Mouse (Mus musculus) spleen, postnatal 0 days (tissue): Measurements from ENCODE around the gene Gpx8. TPM values are rescaled to one million over a fixed set of nuclear protein-coding genes. Genes with fewer than 3 reads are reported as not detected.

Experiments
- microRNA counts: library from miRNA; unstranded; fragments of <30 nt; microRNA quantifications from one replicate; lab custom pipeline; 2015
- polyA plus RNA-seq: library from polyadenylated mRNA; unstranded; fragments of >200 nt; fragmentation: Nextera tagmentation; extraction: Ambion mirVana; gene quantifications from 2 replicates; pipeline ENCODE4 v1.2.1, GENCODE M21; 2015

Gene Gpx8
- 30.9 and 34.9 TPM in 2 replicates for polyA plus RNA-seq

DNA sequence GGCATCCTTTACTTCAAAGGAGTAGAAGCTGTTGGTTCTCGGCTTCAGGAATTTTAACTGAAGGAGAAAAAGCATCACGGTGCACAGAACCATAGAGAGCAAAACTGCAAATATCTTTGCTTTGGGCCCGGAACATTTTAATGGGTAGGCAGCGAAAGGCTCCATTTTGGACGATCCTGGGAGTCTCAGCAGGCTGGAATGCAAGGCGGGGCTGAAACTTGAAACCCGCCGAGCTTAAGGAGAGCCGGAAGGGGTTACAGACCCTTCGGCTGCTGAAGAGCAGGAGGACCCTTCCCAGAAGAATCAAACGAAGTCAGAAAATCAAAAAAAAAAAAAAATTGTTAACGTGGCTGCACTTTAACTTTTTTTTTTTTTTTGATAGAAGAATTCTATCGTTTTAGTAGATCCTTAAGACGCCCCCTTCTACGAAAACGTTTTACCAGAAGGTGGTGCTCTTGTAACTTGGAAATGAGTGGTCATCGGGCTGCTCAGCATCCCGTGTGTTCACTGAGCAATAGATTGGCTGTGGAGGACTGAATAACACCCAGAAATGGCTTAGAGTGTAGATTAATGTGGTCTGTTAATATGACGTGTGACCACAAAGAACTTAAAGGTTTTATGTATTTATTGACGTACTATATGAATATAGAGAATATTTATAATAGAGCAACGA, at the start of gene Gpx8:
TSS of gene Gpx8 (minus strand) at position 200 of the 673 bp plus-strand sequence.

DNA sequence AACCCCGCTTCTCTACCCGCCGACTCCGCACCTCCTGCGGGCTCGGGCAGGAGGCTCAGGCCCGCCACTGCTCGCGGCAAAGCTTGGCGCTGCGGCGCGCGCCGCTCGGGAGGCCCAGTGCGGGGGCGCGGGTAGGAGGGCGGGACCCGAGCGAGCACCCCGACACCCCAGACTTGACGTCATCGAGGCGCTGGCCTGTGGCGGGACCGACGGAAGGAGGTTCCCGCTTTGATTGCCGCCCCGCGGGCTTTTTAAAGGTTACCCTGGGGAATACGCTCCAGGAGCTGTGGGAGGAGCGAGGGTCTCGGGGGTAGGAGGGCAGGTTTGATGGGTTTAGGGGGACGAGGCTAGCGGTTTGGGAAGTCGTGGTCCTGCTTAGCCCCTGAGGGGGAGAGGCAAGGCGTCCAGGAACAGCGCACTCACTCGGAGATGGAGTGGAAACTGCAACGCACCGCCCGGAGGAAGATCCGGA, 11.2 kb downstream of the Gpx8 start, which contains the start of gene Cdc20b:
TSS of gene Cdc20b (plus strand) at position 162 of the 472 bp plus-strand sequence.

DNA sequence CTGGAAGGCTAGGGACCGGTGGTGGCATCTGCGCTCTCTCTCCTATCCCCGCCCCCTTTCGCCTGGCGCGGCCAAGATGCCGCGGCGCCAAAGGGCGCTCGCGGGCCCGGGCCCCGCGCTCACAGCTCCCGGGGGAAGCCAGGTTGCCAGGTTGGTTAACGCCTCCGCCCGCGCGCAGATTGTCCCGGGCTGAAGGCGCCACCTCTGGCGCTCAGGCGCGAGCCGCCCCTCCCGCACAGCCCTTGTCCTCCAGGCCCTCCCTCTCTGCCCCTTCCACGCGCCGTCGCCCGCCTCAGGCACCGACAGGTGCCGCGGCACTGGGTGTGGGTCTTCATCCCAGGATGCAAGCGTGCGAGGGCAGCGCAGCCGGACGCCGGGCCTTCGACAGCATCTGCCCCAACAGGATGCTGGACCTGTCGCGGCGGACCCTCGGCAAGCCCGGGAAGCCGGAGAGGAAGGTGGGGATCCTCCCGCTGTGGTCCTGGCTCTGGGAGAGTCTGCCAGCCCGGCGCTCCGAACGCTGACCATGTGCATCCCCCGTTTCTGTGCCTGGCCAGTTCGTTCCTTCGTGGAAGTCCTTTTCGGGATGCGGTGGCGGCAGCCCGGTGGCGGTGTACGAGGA, 52.6 kb downstream of the Gpx8 start, which contains the start of gene Mcidas:
TSS of gene Mcidas (plus strand) at position 315 of the 622 bp plus-strand sequence.

MicroRNAs within 50 kb of the gene (microRNA counts, 519-probe panel; counts per million panel counts)
- microRNA mmu-miR-449a (lab: Ali Mortazavi, UCI): 88.3 counts per million
- microRNA mmu-miR-449b (lab: Ali Mortazavi, UCI): 88.3 counts per million
- 88.3 counts per million for microRNA mmu-miR-449c (lab: Ali Mortazavi, UCI)

Other genes starting within 250 kb of the Gpx8 start
- gene Plpp1, start 245.6 kb downstream of the Gpx8 start, polyA plus RNA-seq: 70.8 and 71.0 TPM in 2 replicates
- gene Mtrex, start 119.0 kb downstream of the Gpx8 start, polyA plus RNA-seq: 31.6 and 32.4 TPM in 2 replicates
- 9.4 and 10.3 TPM in 2 replicates for gene Dhx29, start 119.0 kb downstream of the Gpx8 start, polyA plus RNA-seq
- gene Ccno, start 58.6 kb downstream of the Gpx8 start, polyA plus RNA-seq: 0.89 and 1.3 TPM in 2 replicates
- not detected in 2 replicates for gene Mcidas, start 52.6 kb downstream of the Gpx8 start, polyA plus RNA-seq
- not detected in 2 replicates for gene Cdc20b, start 11.3 kb downstream of the Gpx8 start, polyA plus RNA-seq
- gene Gzma, start 54.6 kb upstream of the Gpx8 start, polyA plus RNA-seq: 23.1 and 38.7 TPM in 2 replicates
- 0.54 and 0.75 TPM in 2 replicates for gene Esm1, start 163.2 kb upstream of the Gpx8 start, polyA plus RNA-seq
- not detected in 2 replicates for gene Gzmk, start 179.5 kb upstream of the Gpx8 start, polyA plus RNA-seq
- 0.65 and 0.79 TPM in 2 replicates for gene BC067074, start 246.7 kb upstream of the Gpx8 start, polyA plus RNA-seq